8 mouse cellular contexts compared by ENCODE assay signal in genomic region chr8:78124248-78124647, GRCm38 (mm10).
DNase-seq lines count a peak whose midpoint lies in the region; ATAC-seq and TF ChIP-seq lines count a peak whose summit lies in the region.

No protein-coding gene starts in this region.

- H3K36me3 ChIP-seq in heart, postnatal 0 days (replicated peaks; ENCODE audit: control insufficient read depth, insufficient read depth, low read length), result no peaks in the 10 kb centered on the region
- H3K36me3 ChIP-seq in heart, embryonic 11.5 days (ENCODE audit: control insufficient read depth, insufficient read depth, low read length), result no peaks in the 10 kb centered on the region
- no peaks in the 10 kb centered on the region for H3K36me3 ChIP-seq in G1E (replicated peaks)

- no peak for DNase-seq in heart, postnatal 0 days (ENCODE audit: low spot score)
- DNase-seq in 3T3-L1 (ENCODE audit: low read depth, low spot score) (peak; percentile 10), G1E (ENCODE audit: low spot score) (peak; percentile 15)
- peak; percentile 43 for DNase-seq in forelimb bud, embryonic 11.5 days (ENCODE audit: low read depth, low spot score)
- peak; percentile 61 for DNase-seq in retina, embryonic 14.5 days (ENCODE audit: low spot score)
- no peak for DNase-seq in left cerebral cortex, postnatal 25 days (ENCODE audit: low spot score in 2 of 2)
- DNase-seq in cerebellum, adult 9-11 months, result no peak

- no peaks in the 10 kb centered on the region for H3K9me3 ChIP-seq in heart, postnatal 0 days (replicated peaks; ENCODE audit: control insufficient read depth, low read length)
- H3K9me3 ChIP-seq in heart, embryonic 11.5 days (replicated peaks; ENCODE audit: control insufficient read depth, low read length), result no peaks in the 10 kb centered on the region
- H3K9me3 ChIP-seq in G1E (replicated peaks), result no peaks in the 10 kb centered on the region

- no peak overlapping the region for H3K4me3 ChIP-seq in heart, postnatal 0 days (ENCODE audit: low read depth, low read length)
- no peak overlapping the region for H3K4me3 ChIP-seq in heart, embryonic 11.5 days (ENCODE audit: low read depth, low read length)
- no peak overlapping the region for H3K4me3 ChIP-seq in G1E (ENCODE audit: low read depth, low read length)

- no peak for TF ChIP-seq EP300 in heart, postnatal 0 days (IDR thresholded peaks at IDR 0.05; ENCODE audit: low read depth)

- TF ChIP-seq CTCF in heart, postnatal 0 days (IDR thresholded peaks at IDR 0.05; ENCODE audit: low read depth), result peak; percentile 44
- TF ChIP-seq CTCF in G1E (IDR thresholded peaks at IDR 0.05; ENCODE audit: low read depth, low read length), result peak; percentile 64; the same call in 1 of the 2 replicates

- ATAC-seq in heart, postnatal 0 days (ENCODE audit: insufficient read depth, low read depth), result no peak
- ATAC-seq in heart, embryonic 11.5 days (replicated peaks; ENCODE audit: insufficient number of reproducible peaks, low FRiP score, low TSS enrichment), result no peak
- ATAC-seq in G1E (ENCODE audit: extremely low read depth, insufficient number of reproducible peaks, low FRiP score, poor library complexity, severe bottlenecking), result peak; percentile 15; the same call in 1 of the 2 replicates

- H3K9ac ChIP-seq in heart, postnatal 0 days (replicated peaks; ENCODE audit: low read depth, low read length), result no peak overlapping the region
- no peak overlapping the region for H3K9ac ChIP-seq in heart, embryonic 11.5 days (ENCODE audit: low read depth, low read length)

- no peak overlapping the region for H3K4me2 ChIP-seq in heart, postnatal 0 days (ENCODE audit: low read depth, low read length)
- H3K4me2 ChIP-seq in heart, embryonic 11.5 days, result no peak overlapping the region

- 42% methylated on average over 5 of the region's 5 CpGs for WGBS in heart, postnatal 0 days
- 50% methylated on average over 5 of the region's 5 CpGs for WGBS in heart, embryonic 11.5 days (ENCODE audit: insufficient replicate concordance)

- H3K27me3 ChIP-seq in heart, postnatal 0 days (ENCODE audit: control insufficient read depth, insufficient read depth, low read length), result no peaks in the 10 kb centered on the region
- no peaks in the 10 kb centered on the region for H3K27me3 ChIP-seq in heart, embryonic 11.5 days (ENCODE audit: control insufficient read depth, insufficient read depth, low read length)
- no peaks in the 10 kb centered on the region for H3K27me3 ChIP-seq in G1E (ENCODE audit: insufficient read depth, low read length)

- no peak overlapping the region for H3K27ac ChIP-seq in heart, postnatal 0 days (ENCODE audit: low read depth)
- H3K27ac ChIP-seq in heart, embryonic 11.5 days (ENCODE audit: low read depth, low read length), result no peak overlapping the region

- intact Hi-C loops in left cerebral cortex, postnatal 25 days (cut with DNase I), result no loop called here

- no peaks in the 10 kb centered on the region for H3K4me1 ChIP-seq in heart, postnatal 0 days (ENCODE audit: control insufficient read depth, insufficient read depth)
- H3K4me1 ChIP-seq in heart, embryonic 11.5 days (ENCODE audit: control insufficient read depth, insufficient read depth, low read length), result no peaks in the 10 kb centered on the region
- peaks cover 45% of the 10 kb centered on the region for H3K4me1 ChIP-seq in G1E (ENCODE audit: insufficient read depth, low read depth, low read length)

Comparison
In these comparisons a context has a peak if more than half of its experiments do, and no peak if none do; other contexts are left out.
1. DNase-seq: peak in 3T3-L1 (single experiment), G1E (single experiment), forelimb bud, embryonic 11.5 days (single experiment) and retina, embryonic 14.5 days (single experiment); none in heart, postnatal 0 days (single experiment), left cerebral cortex, postnatal 25 days (0 of 2) and cerebellum, adult 9-11 months (single experiment).